ENCODE assay signal across 22 mouse cellular contexts in genomic region chr8:78647846-78648245, GRCm38 (mm10).
"Had no signal": no experiment of that assay in that cellular context is flagged by ENCODE, and none has a peak within 500 bp of the region (broad histone marks: within the 10 kb centered on the region; RNA-seq: fewer than 3 reads in every experiment).

No protein-coding gene starts in this region.

- H3K9ac ChIP-seq: intestine, embryonic 15.5 days; kidney, embryonic 15.5 days; limb, embryonic 12.5 days; limb, embryonic 15.5 days; liver, embryonic 14.5 days; liver, postnatal 0 days; neural tube, embryonic 12.5 days; neural tube, embryonic 15.5 days had no signal

- ATAC-seq: intestine, embryonic 15.5 days; liver, postnatal 0 days had no signal

- H3K36me3 ChIP-seq: intestine, embryonic 15.5 days; limb, embryonic 12.5 days; limb, embryonic 15.5 days; neural tube, embryonic 12.5 days; neural tube, embryonic 15.5 days had no signal

- H3K9me3 ChIP-seq: intestine, embryonic 15.5 days; kidney, embryonic 15.5 days; limb, embryonic 15.5 days; neural tube, embryonic 15.5 days had no signal

- H3K27me3 ChIP-seq: intestine, embryonic 15.5 days; kidney, embryonic 15.5 days; limb, embryonic 12.5 days; limb, embryonic 15.5 days; megakaryocyte, embryonic 14.5 days; neural tube, embryonic 12.5 days; neural tube, embryonic 15.5 days had no signal

- H3K4me2 ChIP-seq: intestine, embryonic 15.5 days; kidney, embryonic 15.5 days; limb, embryonic 12.5 days; limb, embryonic 15.5 days; liver, embryonic 11.5 days; neural tube, embryonic 12.5 days; neural tube, embryonic 15.5 days had no signal

- H3K27ac ChIP-seq: intestine, embryonic 15.5 days; kidney, embryonic 15.5 days; limb, embryonic 12.5 days; liver, embryonic 14.5 days; midbrain, embryonic 10.5 days; neural tube, embryonic 12.5 days; neural tube, embryonic 15.5 days had no signal

- H3K4me1 ChIP-seq: midbrain, embryonic 10.5 days; neural tube, embryonic 15.5 days had no signal

- DNase-seq: kidney, adult 11 months; kidney, adult 8-10 months; kidney, postnatal 10 days; kidney, postnatal 36 days; left cerebral cortex, postnatal 4 days; liver, postnatal 0 days; midbrain, embryonic 14.5 days; right cerebral cortex, postnatal 14 days; right cerebral cortex, postnatal 4 days; thymus, adult 2 months; thymus, postnatal 14 days; thymus, postnatal 4 days had no signal

- H3K4me3 ChIP-seq: intestine, embryonic 15.5 days; kidney, embryonic 15.5 days; limb, embryonic 12.5 days; limb, embryonic 15.5 days; megakaryocyte, embryonic 14.5 days; midbrain, embryonic 10.5 days; neural tube, embryonic 12.5 days; neural tube, embryonic 15.5 days had no signal
